Mouse (Mus musculus): Measurements from ENCODE around the gene Spatc1l. TPM values are rescaled to one million over a fixed set of nuclear protein-coding genes. Genes with fewer than 3 reads are reported as not detected.

The Spatc1l gene
- polyA plus RNA-seq (2015; fragmentation: Nextera tagmentation; extraction: Ambion mirVana) = not detected in 2 replicates

GRCm38 (mm10) chr10:76561972-76562371 is at the start of gene Spatc1l:
Spatc1l (plus strand) TSS chr10:76562272.
- Histone ChIP-seq H3K27ac (no peak within 1 kb of the TSS), H3K4me1 (no peaks in the 10 kb centered on the region), H3K36me3 (no peaks in the 10 kb centered on the region), H3K4me2 (replicated peaks) (no peak within 1 kb of the TSS), H3K27me3 (no peaks in the 10 kb centered on the region), H3K9me3 (no peaks in the 10 kb centered on the region), H3K9ac (no peak within 1 kb of the TSS), H3K4me3 (no peak within 1 kb of the TSS)
- 89% methylated on average over 10 of the region's 10 CpGs for WGBS
- no peak for ATAC-seq (ENCODE audit: low FRiP score, low read depth)

- Histone ChIP-seq H3K36me3 (peaks cover 90% of the 10 kb centered on the region), H3K4me1 (no peaks in the 10 kb centered on the region), H3K9me3 (no peaks in the 10 kb centered on the region; the same call in 1 of the 2 replicates), H3K27ac (no peak overlapping the region), H3K4me2 (replicated peaks) (no peak overlapping the region), H3K9ac (no peak overlapping the region), H3K27me3 (no peaks in the 10 kb centered on the region), H3K4me3 (no peak overlapping the region)
- WGBS = 52% methylated on average over 5 of the region's 5 CpGs
- ATAC-seq (ENCODE audit: low FRiP score, low read depth) = peak; percentile 48; the same call in 1 of the 2 replicates
Observed at GRCm38 (mm10) chr10:76512965-76513583, 49.0 kb upstream of the Spatc1l start.

GRCm38 (mm10) chr10:76530922-76531321 is 31.1 kb upstream of the Spatc1l start:
- Histone ChIP-seq H3K27me3 (no peaks in the 10 kb centered on the region), H3K27ac (0 out of 2 replicates have a peak overlapping the region, but pooled peaks have one; percentile 15), H3K4me1 (peaks cover 15% of the 10 kb centered on the region), H3K4me3 (peak overlapping the region; percentile 68), H3K9me3 (no peaks in the 10 kb centered on the region), H3K36me3 (peaks cover 27% of the 10 kb centered on the region), H3K9ac (peak overlapping the region; percentile 67), H3K4me2 (replicated peaks) (peak overlapping the region; percentile 93)
- 2% methylated on average over 11 of the region's 11 CpGs for WGBS
- peak; percentile 42; the same call in 1 of the 2 replicates for ATAC-seq (ENCODE audit: low FRiP score, low read depth)

GRCm38 (mm10) chr10:76531375-76531774 is 30.7 kb upstream of the Spatc1l start, which contains the start of gene Lss:
Lss (plus strand) TSS chr10:76531588.
- H3K4me3 ChIP-seq = peak within 1 kb of the TSS; percentile 68
- whole genome bisulfite sequencing = under 1% methylated on average over 37 of the region's 37 CpGs
- H3K36me3 ChIP-seq = peaks cover 32% of the 10 kb centered on the region
- no peaks in the 10 kb centered on the region for H3K9me3 ChIP-seq
- peak within 1 kb of the TSS; percentile 93 for H3K4me2 ChIP-seq (replicated peaks)
- peak within 1 kb of the TSS; percentile 76; the same call in 1 of the 2 replicates for H3K27ac ChIP-seq
- H3K9ac ChIP-seq = peak within 1 kb of the TSS; percentile 79
- peak; percentile 99 for ATAC-seq (ENCODE audit: low FRiP score, low read depth)
- H3K4me1 ChIP-seq = peaks cover 15% of the 10 kb centered on the region
- H3K27me3 ChIP-seq = no peaks in the 10 kb centered on the region

DNA sequence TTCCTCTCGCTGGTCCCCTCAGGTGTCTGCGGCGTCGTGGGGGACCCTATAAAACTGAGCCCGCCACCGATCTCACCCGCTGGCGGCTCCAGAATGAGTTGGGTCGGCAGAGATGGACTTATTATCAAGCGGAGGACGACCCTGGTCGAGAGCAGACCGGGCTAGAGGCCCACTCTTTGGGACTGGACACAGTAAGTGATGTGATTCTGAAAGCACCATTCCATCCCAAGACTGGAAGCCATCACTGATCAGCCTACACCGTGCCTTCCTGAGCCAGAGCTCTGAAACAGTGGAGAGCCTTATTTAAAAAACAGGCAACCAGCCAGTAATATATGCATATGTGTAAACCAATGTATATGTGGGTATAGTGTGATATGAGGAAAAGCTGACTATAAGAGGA is 30.2 kb upstream of the Spatc1l start:
- Histone ChIP-seq H3K9me3 (no peaks in the 10 kb centered on the region), H3K27me3 (no peaks in the 10 kb centered on the region), H3K4me3 (peak overlapping the region; percentile 68), H3K27ac (peak overlapping the region; percentile 76; the same call in 1 of the 2 replicates), H3K9ac (peak overlapping the region; percentile 79), H3K4me2 (replicated peaks) (peak overlapping the region; percentile 93), H3K4me1 (peaks cover 15% of the 10 kb centered on the region), H3K36me3 (peaks cover 36% of the 10 kb centered on the region)
- WGBS = 2% methylated on average over 14 of the region's 14 CpGs
- ATAC-seq (ENCODE audit: low FRiP score, low read depth) = peak; percentile 12; the same call in 1 of the 2 replicates

DNA sequence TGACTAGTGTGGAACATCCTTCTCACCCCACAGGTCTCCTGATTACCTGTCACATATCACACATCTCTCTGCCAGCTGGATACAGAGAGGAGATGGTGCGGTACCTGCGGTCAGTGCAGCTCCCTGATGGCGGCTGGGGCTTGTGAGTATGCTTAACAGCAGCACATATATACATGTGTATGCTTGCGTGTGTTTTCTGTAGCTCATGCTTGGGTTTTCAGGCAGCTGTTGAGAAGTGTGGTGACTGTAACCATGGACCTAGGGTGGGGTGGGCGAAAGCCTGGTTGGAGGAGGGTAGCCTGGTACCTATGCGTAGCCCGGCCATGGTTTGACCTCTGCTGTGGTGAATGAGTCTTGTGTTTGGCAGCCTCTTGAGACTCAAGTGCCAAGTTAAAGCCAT is 26.5 kb upstream of the Spatc1l start:
- H3K4me1 ChIP-seq = peaks cover 20% of the 10 kb centered on the region

GRCm38 (mm10) chr10:76537619-76538018 is 24.5 kb upstream of the Spatc1l start:
- no peak for ATAC-seq (ENCODE audit: low FRiP score, low read depth)
- Histone ChIP-seq H3K4me3 (no peak overlapping the region), H3K9ac (no peak overlapping the region), H3K27ac (peak overlapping the region; percentile 3; the same call in 1 of the 2 replicates), H3K9me3 (no peaks in the 10 kb centered on the region), H3K4me1 (peaks cover 8% of the 10 kb centered on the region; the same call in 1 of the 2 replicates), H3K27me3 (no peaks in the 10 kb centered on the region), H3K36me3 (peaks cover 91% of the 10 kb centered on the region), H3K4me2 (replicated peaks) (no peak overlapping the region)
- 78% methylated on average over 9 of the region's 9 CpGs for WGBS

More for the DNA sequence above, 26.5 kb upstream of the Spatc1l start:
- peaks cover 70% of the 10 kb centered on the region for H3K36me3 ChIP-seq
- 93% methylated on average over 7 of the region's 7 CpGs for WGBS
- H3K9ac ChIP-seq = no peak overlapping the region
- H3K4me3 ChIP-seq = no peak overlapping the region
- H3K4me2 ChIP-seq (replicated peaks) = no peak overlapping the region
- no peaks in the 10 kb centered on the region for H3K9me3 ChIP-seq
- no peak for ATAC-seq (ENCODE audit: low FRiP score, low read depth)
- no peak overlapping the region for H3K27ac ChIP-seq
- no peaks in the 10 kb centered on the region for H3K27me3 ChIP-seq

DNA sequence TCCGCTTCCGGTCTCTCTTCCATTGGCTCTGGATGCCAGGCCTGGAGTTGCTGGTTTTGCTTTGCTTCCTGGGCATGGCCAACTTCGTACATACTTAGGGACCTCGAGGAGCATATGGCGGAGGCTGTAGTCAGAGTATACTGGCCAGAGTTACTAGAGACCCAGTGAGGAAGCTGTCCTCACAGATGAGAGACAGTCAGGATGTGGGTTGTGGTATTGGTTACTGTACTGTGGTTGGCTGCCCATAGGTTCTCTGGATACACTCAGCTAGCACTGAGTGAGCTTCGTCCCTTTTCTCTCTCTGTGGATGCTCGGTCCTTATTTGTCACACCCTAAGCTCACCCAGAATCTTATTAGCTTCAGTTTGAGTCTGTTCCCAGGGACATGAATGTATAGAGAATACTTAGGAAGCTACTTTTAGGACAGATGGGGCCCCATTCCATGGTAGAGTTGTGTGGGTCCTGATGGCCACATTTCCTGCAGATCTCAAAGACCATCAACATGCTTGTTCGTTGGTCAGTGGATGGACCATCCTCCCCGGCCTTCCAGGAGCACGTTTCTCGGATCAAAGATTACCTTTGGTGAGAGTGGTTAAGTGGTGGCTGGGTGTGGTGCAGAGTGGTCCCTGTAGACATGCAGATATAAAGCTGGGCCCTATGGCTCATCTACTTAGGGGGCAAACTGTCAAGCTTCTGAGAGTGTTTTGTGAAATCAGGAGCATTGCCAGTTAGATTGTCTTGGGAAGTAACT is 20.6 kb upstream of the Spatc1l start:
- no peak for ATAC-seq (ENCODE audit: low FRiP score, low read depth)
- H3K4me1 ChIP-seq = 0 out of 2 replicates have a peak, but pooled peaks cover 8% of the 10 kb centered on the region
- no peak overlapping the region; the same call in 1 of the 2 replicates for H3K9ac ChIP-seq
- H3K27ac ChIP-seq = no peak overlapping the region
- no peak overlapping the region for H3K4me2 ChIP-seq (replicated peaks)
- H3K27me3 ChIP-seq = no peaks in the 10 kb centered on the region
- WGBS = 91% methylated on average over 11 of the region's 11 CpGs
- H3K9me3 ChIP-seq = no peaks in the 10 kb centered on the region
- peaks cover 97% of the 10 kb centered on the region for H3K36me3 ChIP-seq
- H3K4me3 ChIP-seq = no peak overlapping the region

DNA sequence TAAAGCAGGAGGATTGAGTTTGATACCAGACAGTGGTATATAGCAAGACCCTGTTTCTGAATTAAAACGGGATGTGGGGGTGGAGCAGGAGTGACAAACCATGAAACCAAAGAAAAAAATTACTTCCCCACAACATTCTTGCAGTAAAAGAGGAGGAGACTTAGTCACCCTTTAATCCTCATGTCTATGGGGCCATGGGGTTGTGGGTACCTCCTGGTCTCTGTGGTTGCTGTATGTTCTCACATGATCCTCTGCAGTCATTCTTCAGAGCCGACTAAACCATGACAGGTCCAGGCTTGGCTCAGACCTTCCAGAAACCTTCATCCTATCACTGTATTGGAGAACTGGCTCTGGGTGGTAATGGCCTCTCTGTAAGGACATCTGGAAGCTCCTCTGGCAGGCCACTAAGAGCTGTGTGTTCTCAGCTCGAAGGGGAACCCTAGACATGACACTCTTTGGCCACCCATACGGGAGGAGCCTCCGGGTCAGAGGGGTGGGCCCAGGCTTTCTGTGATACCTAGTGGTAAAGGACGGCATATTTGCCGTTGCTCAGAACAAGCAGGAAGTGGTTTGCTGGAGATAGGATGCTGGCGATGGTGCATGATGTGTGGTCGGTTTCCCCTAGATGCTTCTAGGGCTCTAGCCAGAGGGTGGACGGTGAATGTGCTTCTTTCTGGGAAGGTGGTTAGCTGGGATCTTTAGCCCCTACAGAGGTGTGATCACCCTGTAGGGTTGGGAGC is 19.3 kb upstream of the Spatc1l start:
- no peaks in the 10 kb centered on the region for H3K4me1 ChIP-seq
- peaks cover 97% of the 10 kb centered on the region for H3K36me3 ChIP-seq
- ATAC-seq (ENCODE audit: low FRiP score, low read depth) = no peak
- H3K4me3 ChIP-seq = no peak overlapping the region
- H3K27ac ChIP-seq = no peak overlapping the region
- H3K4me2 ChIP-seq (replicated peaks) = no peak overlapping the region
- 86% methylated on average over 10 of the region's 10 CpGs for WGBS
- no peaks in the 10 kb centered on the region for H3K27me3 ChIP-seq
- no peak overlapping the region for H3K9ac ChIP-seq
- no peaks in the 10 kb centered on the region for H3K9me3 ChIP-seq

DNA sequence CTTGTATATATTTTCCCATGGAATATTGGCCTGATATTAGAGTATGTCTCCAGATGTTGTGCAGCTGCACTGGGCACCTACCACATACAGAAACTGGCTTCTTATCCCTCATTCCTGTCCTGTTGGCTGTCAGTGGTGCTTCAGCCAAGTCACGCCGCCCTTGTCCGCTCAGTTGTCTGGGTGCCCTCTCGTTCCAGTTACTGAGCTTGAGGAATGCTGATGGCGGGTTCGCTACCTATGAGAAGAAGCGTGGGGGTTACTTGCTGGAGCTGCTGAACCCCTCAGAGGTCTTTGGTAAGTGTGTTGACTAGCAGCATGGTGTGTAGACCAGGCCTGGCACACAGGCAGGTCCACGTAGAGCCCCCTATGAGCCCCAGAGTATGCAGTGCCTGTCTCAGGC is 15.5 kb upstream of the Spatc1l start:
- H3K4me3 ChIP-seq = no peak overlapping the region
- H3K4me2 ChIP-seq (replicated peaks) = no peak overlapping the region
- no peak overlapping the region for H3K27ac ChIP-seq
- no peak overlapping the region for H3K9ac ChIP-seq
- peaks cover 100% of the 10 kb centered on the region for H3K36me3 ChIP-seq
- no peaks in the 10 kb centered on the region for H3K4me1 ChIP-seq
- H3K27me3 ChIP-seq = no peaks in the 10 kb centered on the region
- ATAC-seq (ENCODE audit: low FRiP score, low read depth) = no peak
- WGBS = 96% methylated on average over 8 of the region's 8 CpGs
- H3K9me3 ChIP-seq = no peaks in the 10 kb centered on the region

DNA sequence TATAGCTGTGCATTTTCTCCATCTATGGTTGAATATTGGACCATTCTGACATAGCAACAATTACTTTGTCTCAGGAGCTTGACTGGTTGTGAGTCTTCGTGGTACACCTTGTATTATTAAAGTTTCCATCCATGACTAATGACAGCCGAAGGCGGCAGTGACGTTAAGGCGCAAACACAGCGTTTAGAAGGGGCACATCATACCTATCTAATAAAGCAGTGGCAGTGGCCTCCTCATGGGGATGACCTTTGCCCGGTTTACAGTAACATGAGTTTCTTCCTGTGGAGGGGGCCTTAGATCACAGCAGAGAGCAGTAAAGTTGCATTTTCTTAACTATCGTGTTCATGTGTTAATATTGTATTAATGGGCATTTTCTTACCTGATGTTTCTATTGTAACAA is 13.9 kb upstream of the Spatc1l start:
- ATAC-seq (ENCODE audit: low FRiP score, low read depth) = no peak
- Histone ChIP-seq H3K4me3 (no peak overlapping the region), H3K27me3 (no peaks in the 10 kb centered on the region), H3K9ac (no peak overlapping the region), H3K36me3 (peaks cover 100% of the 10 kb centered on the region), H3K4me1 (no peaks in the 10 kb centered on the region), H3K27ac (no peak overlapping the region), H3K4me2 (replicated peaks) (no peak overlapping the region), H3K9me3 (no peaks in the 10 kb centered on the region)
- 91% methylated on average over 8 of the region's 8 CpGs for WGBS

GRCm38 (mm10) chr10:76550458-76550857 is 11.6 kb upstream of the Spatc1l start:
- Histone ChIP-seq H3K4me2 (replicated peaks) (no peak overlapping the region), H3K36me3 (peaks cover 93% of the 10 kb centered on the region), H3K4me3 (no peak overlapping the region), H3K9me3 (no peaks in the 10 kb centered on the region), H3K4me1 (no peaks in the 10 kb centered on the region), H3K27ac (no peak overlapping the region), H3K9ac (no peak overlapping the region), H3K27me3 (no peaks in the 10 kb centered on the region)
- WGBS = 86% methylated on average over 5 of the region's 5 CpGs
- no peak for ATAC-seq (ENCODE audit: low FRiP score, low read depth)

Measured in limb, embryonic 13.5 days (tissue).